Mouse (Mus musculus): Measurements from ENCODE around the gene Bms1. TPM values are rescaled to one million over a fixed set of nuclear protein-coding genes. Genes with fewer than 3 reads are reported as not detected.

Bms1 gene
- total RNA-seq, 2 experiments from 2014 or later, result 31.9 to 85.1 TPM

DNA sequence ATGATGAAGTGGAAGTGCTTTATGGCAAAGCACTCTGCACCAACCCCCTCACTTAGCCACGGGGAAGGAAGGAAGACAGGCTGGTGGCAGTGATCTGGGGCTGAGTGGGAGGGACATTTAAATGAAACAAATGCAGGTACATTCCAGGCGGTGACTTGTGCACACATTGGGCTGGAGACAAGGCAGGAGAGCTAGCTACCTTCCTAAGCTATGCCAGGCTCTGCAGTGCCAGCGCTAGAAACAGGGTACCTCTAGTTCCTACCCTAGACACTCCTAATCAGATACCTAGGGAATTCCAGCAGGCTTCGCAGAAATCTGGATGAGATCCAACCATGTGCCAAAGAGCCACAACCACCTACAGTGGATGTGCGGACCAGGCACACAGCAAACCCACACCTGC is 46.5 kb downstream of the Bms1 start:
- no peak for ATAC-seq (replicated peaks; ENCODE audit: poor library complexity, severe bottlenecking)

DNA sequence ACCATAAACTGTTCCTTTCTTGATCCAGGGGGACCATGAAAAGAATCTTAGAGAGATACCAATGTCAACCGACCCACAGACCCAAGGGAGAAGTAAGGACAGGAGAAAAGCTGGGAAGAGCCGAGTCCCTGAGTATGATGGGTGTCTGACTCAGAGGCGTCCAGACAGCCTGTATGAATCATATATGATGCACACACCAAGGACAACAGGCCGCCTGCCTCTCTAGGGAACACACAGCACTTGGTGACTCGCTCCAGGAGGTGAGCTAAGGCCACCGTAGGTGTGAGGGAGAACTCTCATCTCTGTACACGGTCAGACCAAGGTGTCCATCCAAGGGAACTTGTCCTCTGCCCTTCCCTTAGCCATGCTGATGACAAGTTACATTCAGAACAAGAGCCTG is 51.8 kb downstream of the Bms1 start:
- no peak for ATAC-seq (replicated peaks; ENCODE audit: poor library complexity, severe bottlenecking)

GRCm38 (mm10) chr6:118366196-118366595 is 53.1 kb downstream of the Bms1 start:
- no peak for ATAC-seq (replicated peaks; ENCODE audit: poor library complexity, severe bottlenecking)

GRCm38 (mm10) chr6:118365781-118366180 is 53.5 kb downstream of the Bms1 start:
- ATAC-seq (replicated peaks; ENCODE audit: poor library complexity, severe bottlenecking), result no peak

DNA sequence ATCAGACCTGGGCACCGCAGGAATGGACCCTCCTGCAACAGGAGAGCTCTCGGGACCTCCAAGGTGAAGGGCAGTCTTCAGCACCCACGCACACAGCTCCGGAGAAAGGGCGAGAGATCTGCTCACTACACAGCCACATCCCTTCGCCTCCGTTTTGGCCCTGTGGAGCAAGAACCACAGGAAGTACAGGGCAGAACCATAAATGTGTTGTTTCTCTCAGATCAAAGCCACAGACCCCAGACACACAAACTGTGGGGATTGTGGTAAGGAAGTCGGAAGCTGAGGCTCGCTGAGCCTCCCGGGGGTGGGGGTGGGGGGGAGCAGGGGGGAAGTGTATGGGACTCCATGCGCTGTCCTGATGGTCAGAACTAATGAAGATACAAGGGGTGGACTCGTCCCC is 68.9 kb downstream of the Bms1 start:
- ATAC-seq (replicated peaks; ENCODE audit: poor library complexity, severe bottlenecking), result peak; percentile 99

DNA sequence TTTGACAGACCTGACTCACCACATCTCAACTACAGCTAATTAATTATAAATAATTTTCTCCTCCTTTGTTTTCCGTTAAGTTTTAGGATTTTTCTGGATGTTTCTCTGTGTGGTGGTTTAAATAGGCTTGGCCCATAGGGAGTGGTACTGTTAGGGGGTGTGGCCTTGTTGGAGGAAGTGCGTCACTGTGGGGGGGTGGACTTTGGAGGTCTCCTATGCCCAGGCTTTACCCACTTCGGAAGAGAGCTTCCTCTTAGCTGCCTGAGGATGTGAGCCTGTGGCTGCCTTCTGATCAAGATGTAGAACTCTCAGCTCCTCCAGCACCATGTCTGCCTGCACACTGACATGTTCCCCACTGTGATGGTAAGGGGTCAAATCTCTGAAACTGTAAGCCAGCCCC is 71.1 kb downstream of the Bms1 start:
- ATAC-seq (replicated peaks; ENCODE audit: poor library complexity, severe bottlenecking), result 0 out of 2 replicates have a peak, but pooled peaks have one; percentile 38

DNA sequence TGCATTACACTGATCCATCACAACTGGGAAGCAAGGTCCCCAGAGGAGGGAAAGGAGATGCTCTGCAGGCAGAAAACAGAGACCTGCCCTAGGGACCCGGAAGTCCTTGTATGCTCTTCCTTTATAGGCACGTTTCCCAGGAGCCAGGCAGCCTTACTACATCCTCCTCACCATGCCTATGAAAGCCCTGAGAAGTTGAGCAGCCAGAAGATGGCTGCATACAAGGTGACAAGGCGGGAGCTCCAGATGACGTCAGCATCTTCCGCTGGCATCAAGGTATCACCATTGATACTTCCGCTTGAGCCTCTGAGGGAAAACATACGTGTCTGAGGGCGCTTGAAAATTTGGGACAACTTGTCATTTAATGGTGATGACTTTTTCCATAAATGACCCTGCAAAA is 72.0 kb downstream of the Bms1 start:
- ATAC-seq (replicated peaks; ENCODE audit: poor library complexity, severe bottlenecking), result no peak

GRCm38 (mm10) chr6:118341861-118342485 is 77.3 kb downstream of the Bms1 start:
- no peak for ATAC-seq (replicated peaks; ENCODE audit: poor library complexity, severe bottlenecking)

- no peak for ATAC-seq (replicated peaks; ENCODE audit: poor library complexity, severe bottlenecking)
These were observed 81.6 kb downstream of the Bms1 start for GRCm38 (mm10) chr6:118337660-118338059.

GRCm38 (mm10) chr6:118336541-118337480 is 82.5 kb downstream of the Bms1 start:
- ATAC-seq (replicated peaks; ENCODE audit: poor library complexity, severe bottlenecking), result 0 out of 2 replicates have a peak, but pooled peaks have one; percentile 12

DNA sequence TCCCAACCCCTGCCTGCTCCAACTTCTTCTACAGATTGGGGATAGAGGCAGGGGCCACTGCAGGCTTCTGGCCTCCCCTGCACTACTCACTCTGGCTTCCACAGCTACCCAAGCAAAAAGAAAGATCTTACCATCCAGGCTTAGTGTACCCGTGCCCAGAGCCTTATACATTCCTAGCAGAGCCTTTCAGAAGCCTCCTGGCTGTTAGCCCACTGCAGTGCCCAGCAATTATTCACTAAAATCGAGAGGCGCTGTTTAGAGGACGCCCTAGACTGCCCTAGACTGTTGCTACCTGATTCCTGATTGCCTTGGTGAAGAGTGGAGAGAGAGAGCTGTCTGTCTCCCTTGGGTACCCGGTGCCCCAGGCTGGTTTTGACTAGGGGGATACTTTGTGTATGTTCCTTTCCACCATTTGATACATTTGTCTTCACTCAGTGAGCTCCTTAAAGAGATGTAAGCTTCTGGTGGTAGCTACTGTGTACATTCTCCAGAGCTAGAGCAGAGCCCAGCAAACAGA is 83.3 kb downstream of the Bms1 start:
- no peak for ATAC-seq (replicated peaks; ENCODE audit: poor library complexity, severe bottlenecking)

DNA sequence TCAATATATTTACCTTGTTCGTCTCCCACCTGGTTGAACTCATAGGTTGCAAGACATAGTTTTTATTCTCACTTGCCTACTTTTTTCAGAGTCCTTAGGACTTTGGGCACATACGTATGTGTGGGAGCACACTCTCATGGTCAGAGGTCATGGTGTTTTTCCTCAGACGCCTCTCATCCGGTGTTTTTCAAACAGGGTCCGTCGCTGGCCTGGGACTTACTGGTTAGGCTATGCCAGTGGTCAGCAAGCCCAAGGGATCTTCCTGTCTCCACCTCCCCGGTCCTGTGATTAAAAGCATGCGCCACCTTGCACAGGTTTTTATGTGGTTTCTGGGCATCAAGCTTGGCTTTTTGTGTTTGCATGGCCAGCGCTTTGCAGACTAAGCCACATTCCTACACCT is 85.4 kb downstream of the Bms1 start:
- ATAC-seq (replicated peaks; ENCODE audit: poor library complexity, severe bottlenecking), result no peak

Other genes with a start within 250 kb of the Bms1 start
- gene Ret, start 221.8 kb downstream of the Bms1 start, total RNA-seq (2014; fragmentation: Nextera tagmentation), result not detected in 2 replicates
- not detected in 2 replicates for gene Ret, start 221.8 kb downstream of the Bms1 start, total RNA-seq (2017)
- 3.5 and 5.4 TPM in 2 replicates for gene Zfp248, start 36.1 kb upstream of the Bms1 start, total RNA-seq (2014; fragmentation: Nextera tagmentation)
- 0.56 and 0.93 TPM in 2 replicates for gene Zfp248, start 36.1 kb upstream of the Bms1 start, total RNA-seq (2017)
- not detected in 2 replicates for gene Zfp9, start 59.8 kb upstream of the Bms1 start, total RNA-seq (2014; fragmentation: Nextera tagmentation)
- gene Zfp9, start 59.8 kb upstream of the Bms1 start, total RNA-seq (2017), result not detected in 2 replicates
- 9.8 and 13.5 TPM in 2 replicates for gene Ankrd26, start 142.8 kb upstream of the Bms1 start, total RNA-seq (2014; fragmentation: Nextera tagmentation)
- 14.4 and 17.8 TPM in 2 replicates for gene Ankrd26, start 142.8 kb upstream of the Bms1 start, total RNA-seq (2017)

Data from granulocyte monocyte progenitor cell, adult 5-6 weeks (primary cell).